Mouse (Mus musculus): ENCODE data around the gene March6. TPM values are rescaled to one million over a fixed set of nuclear protein-coding genes. Genes with fewer than 3 reads are reported as not detected.

The March6 gene
- polyA plus RNA-seq, 1 experiment from 2014 or later = 67.5 TPM

GRCm38 (mm10) chr15:31563577-31564546 lies 33.0 kb upstream of the March6 start:
- Histone ChIP-seq H3K36me3 (no peaks in the 10 kb centered on the region), H3K4me1 (peaks cover 6% of the 10 kb centered on the region), H3K4me3 (no peak overlapping the region), H3K27me3 (no peaks in the 10 kb centered on the region), H3K27ac (no peak overlapping the region), H3K9ac (no peak overlapping the region), H3K9me3 (replicated peaks) (no peaks in the 10 kb centered on the region), H3K4me2 (replicated peaks) (no peak overlapping the region)
- no peak for ATAC-seq (ENCODE audit: low FRiP score)
- 69% methylated on average over 19 of the region's 19 CpGs for WGBS

- no peak for ATAC-seq (ENCODE audit: low FRiP score)
- no peak overlapping the region for H3K9ac ChIP-seq
- no peak overlapping the region for H3K4me2 ChIP-seq (replicated peaks)
- H3K4me3 ChIP-seq = no peak overlapping the region
- no peak overlapping the region for H3K27ac ChIP-seq
- no peaks in the 10 kb centered on the region for H3K4me1 ChIP-seq
- no peaks in the 10 kb centered on the region for H3K36me3 ChIP-seq
- H3K27me3 ChIP-seq = no peaks in the 10 kb centered on the region
- 84% methylated on average over 8 of the region's 8 CpGs for WGBS
- no peaks in the 10 kb centered on the region for H3K9me3 ChIP-seq (replicated peaks)
Observed at GRCm38 (mm10) chr15:31562847-31563246, 32.0 kb upstream of the March6 start.

GRCm38 (mm10) chr15:31561976-31562375 lies 31.1 kb upstream of the March6 start:
- no peak overlapping the region for H3K27ac ChIP-seq
- H3K27me3 ChIP-seq = no peaks in the 10 kb centered on the region
- H3K36me3 ChIP-seq = no peaks in the 10 kb centered on the region
- ATAC-seq (ENCODE audit: low FRiP score) = no peak
- WGBS = 95% methylated on average over 4 of the region's 4 CpGs
- H3K4me1 ChIP-seq = no peaks in the 10 kb centered on the region
- H3K4me2 ChIP-seq (replicated peaks) = no peak overlapping the region
- no peaks in the 10 kb centered on the region for H3K9me3 ChIP-seq (replicated peaks)
- no peak overlapping the region for H3K9ac ChIP-seq
- no peak overlapping the region for H3K4me3 ChIP-seq

DNA sequence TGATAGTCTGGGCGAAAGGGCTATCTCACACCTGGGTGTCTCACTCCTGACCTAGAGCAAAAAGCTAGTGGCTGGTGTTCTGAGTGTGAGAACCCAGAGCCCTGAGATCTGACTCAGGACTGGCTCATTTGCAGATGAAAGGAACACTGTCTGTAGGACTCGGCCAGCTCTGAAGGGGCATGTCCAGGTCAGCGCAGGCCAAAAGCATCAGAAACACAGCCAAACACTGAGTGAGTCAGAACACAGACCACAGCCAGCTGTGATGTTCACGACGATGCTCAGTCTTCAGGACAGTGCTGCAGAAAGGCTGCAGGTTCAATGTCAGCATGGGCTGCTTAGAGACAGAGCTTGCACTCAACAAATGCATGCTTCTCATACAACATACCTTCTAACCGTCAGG lies 30.5 kb upstream of the March6 start:
- no peaks in the 10 kb centered on the region for H3K27me3 ChIP-seq
- no peak overlapping the region for H3K4me2 ChIP-seq (replicated peaks)
- no peak for ATAC-seq (ENCODE audit: low FRiP score)
- H3K9ac ChIP-seq = no peak overlapping the region
- H3K27ac ChIP-seq = no peak overlapping the region
- no peaks in the 10 kb centered on the region for H3K36me3 ChIP-seq
- 70% methylated on average over 6 of the region's 6 CpGs for WGBS
- no peaks in the 10 kb centered on the region for H3K4me1 ChIP-seq
- H3K4me3 ChIP-seq = no peak overlapping the region
- no peaks in the 10 kb centered on the region for H3K9me3 ChIP-seq (replicated peaks)

- Histone ChIP-seq H3K9ac (no peak overlapping the region), H3K36me3 (no peaks in the 10 kb centered on the region), H3K4me1 (no peaks in the 10 kb centered on the region), H3K4me3 (no peak overlapping the region), H3K27ac (no peak overlapping the region), H3K9me3 (replicated peaks) (no peaks in the 10 kb centered on the region), H3K4me2 (replicated peaks) (no peak overlapping the region), H3K27me3 (no peaks in the 10 kb centered on the region)
- no peak for ATAC-seq (ENCODE audit: low FRiP score)
- 90% methylated on average over 2 of the region's 2 CpGs for WGBS
Observed at GRCm38 (mm10) chr15:31554855-31555254, 24.0 kb upstream of the March6 start.

GRCm38 (mm10) chr15:31550381-31550780 lies 19.5 kb upstream of the March6 start:
- no peaks in the 10 kb centered on the region for H3K4me1 ChIP-seq
- no peak for ATAC-seq (ENCODE audit: low FRiP score)
- H3K27ac ChIP-seq = no peak overlapping the region
- WGBS = 81% methylated on average over 4 of the region's 4 CpGs
- no peak overlapping the region for H3K9ac ChIP-seq
- H3K4me2 ChIP-seq (replicated peaks) = no peak overlapping the region
- H3K27me3 ChIP-seq = no peaks in the 10 kb centered on the region
- no peaks in the 10 kb centered on the region for H3K9me3 ChIP-seq (replicated peaks)
- H3K4me3 ChIP-seq = no peak overlapping the region
- H3K36me3 ChIP-seq = no peaks in the 10 kb centered on the region

GRCm38 (mm10) chr15:31547421-31547820 lies 16.6 kb upstream of the March6 start:
- Histone ChIP-seq H3K4me1 (peaks cover 5% of the 10 kb centered on the region), H3K27ac (no peak overlapping the region), H3K36me3 (no peaks in the 10 kb centered on the region), H3K4me2 (replicated peaks) (no peak overlapping the region), H3K4me3 (no peak overlapping the region), H3K9me3 (replicated peaks) (no peaks in the 10 kb centered on the region), H3K9ac (no peak overlapping the region), H3K27me3 (no peaks in the 10 kb centered on the region)
- 63% methylated on average over 5 of the region's 5 CpGs for WGBS
- no peak for ATAC-seq (ENCODE audit: low FRiP score)

- Histone ChIP-seq H3K36me3 (no peaks in the 10 kb centered on the region), H3K9me3 (replicated peaks) (no peaks in the 10 kb centered on the region), H3K4me1 (peaks cover 14% of the 10 kb centered on the region), H3K27me3 (no peaks in the 10 kb centered on the region), H3K9ac (no peak overlapping the region), H3K4me2 (replicated peaks) (no peak overlapping the region), H3K4me3 (no peak overlapping the region), H3K27ac (no peak overlapping the region)
- WGBS = 84% methylated on average over 6 of the region's 6 CpGs
- ATAC-seq (ENCODE audit: low FRiP score) = no peak
Observed at GRCm38 (mm10) chr15:31546291-31546690, 15.4 kb upstream of the March6 start.

GRCm38 (mm10) chr15:31545058-31545457 lies 14.2 kb upstream of the March6 start:
- WGBS = 67% methylated on average over 1 of the region's 1 CpGs
- no peaks in the 10 kb centered on the region for H3K27me3 ChIP-seq
- no peaks in the 10 kb centered on the region for H3K36me3 ChIP-seq

DNA sequence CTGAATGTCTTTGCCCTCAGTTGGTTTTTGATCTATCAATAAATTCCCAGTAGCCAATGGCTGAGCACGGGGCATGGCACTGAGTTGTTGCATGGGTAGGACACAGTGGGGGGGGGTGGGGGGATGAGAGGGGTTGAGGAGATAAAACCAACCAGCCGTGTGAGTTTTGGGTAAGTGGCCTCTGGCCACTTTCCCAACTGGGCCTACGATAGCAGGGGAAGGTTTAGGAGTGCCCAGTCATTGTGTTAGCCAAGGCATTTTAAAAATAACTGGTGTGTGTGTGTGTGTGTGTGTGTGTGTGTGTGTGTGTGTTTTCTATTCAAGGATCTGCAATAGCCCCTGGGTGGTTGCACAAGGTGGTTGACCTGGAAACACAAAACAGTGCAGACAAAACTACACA lies 12.4 kb upstream of the March6 start:
- no peak overlapping the region for H3K9ac ChIP-seq
- H3K9me3 ChIP-seq (replicated peaks) = no peaks in the 10 kb centered on the region
- H3K4me1 ChIP-seq = peaks cover 14% of the 10 kb centered on the region
- ATAC-seq (ENCODE audit: low FRiP score) = no peak
- H3K36me3 ChIP-seq = no peaks in the 10 kb centered on the region
- H3K27me3 ChIP-seq = no peaks in the 10 kb centered on the region; the same call in 1 of the 2 replicates
- 5% methylated on average over 3 of the region's 3 CpGs for WGBS
- H3K4me3 ChIP-seq = no peak overlapping the region
- no peak overlapping the region for H3K4me2 ChIP-seq (replicated peaks)
- no peak overlapping the region for H3K27ac ChIP-seq

More at GRCm38 (mm10) chr15:31545058-31545457, 14.2 kb upstream of the March6 start:
- no peak for ATAC-seq (ENCODE audit: low FRiP score)
- Histone ChIP-seq H3K4me2 (replicated peaks) (no peak overlapping the region), H3K9me3 (replicated peaks) (no peaks in the 10 kb centered on the region), H3K27ac (no peak overlapping the region), H3K9ac (no peak overlapping the region), H3K4me1 (peaks cover 14% of the 10 kb centered on the region), H3K4me3 (no peak overlapping the region)

DNA sequence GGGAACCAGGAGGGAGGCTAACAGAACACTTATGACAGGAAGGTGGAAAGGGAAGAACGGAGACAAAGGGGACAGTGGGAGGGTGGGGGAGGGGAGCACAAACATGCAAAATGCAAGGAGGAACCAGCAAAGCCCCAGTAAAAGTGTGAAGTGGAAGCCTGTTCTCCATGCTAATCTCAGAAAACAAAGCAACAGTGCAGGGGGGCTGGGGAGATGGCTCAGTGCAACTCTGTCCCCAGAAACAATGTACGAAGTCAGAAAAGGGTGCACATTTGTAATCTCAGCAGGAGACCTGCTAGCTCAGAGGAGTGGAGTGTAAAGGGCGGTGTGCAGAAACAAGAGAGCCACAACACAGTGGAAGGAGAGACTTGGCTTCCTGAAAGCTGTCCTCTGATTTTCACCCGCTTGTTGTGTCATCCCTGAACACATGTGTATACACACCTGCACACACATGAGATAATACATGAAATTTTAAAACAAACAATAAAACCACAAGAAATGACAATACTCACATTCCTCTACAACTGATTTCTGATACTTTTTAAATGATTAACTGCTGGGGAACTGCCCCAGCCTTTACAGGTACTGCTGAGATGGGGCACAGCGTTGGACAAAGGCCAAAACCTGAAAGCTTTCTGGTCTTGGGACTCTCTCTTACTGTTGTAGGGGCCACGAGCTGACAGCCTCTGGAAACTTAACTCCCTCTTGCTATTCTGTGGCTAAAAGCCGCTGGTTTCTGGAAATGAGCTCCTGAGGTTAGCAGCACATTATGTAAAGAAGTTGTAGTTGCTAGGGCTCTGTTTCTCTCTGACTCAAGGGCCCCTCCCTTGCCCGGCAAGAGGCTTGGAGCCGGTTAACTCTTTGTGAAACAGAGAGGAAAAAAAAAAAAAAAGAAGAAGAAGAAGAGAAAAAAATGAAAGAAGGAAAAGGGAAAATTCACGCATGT lies 11.4 kb upstream of the March6 start:
- 4% methylated on average over 10 of the region's 10 CpGs for WGBS
- peak overlapping the region; percentile 45; the same call in 1 of the 2 replicates for H3K27ac ChIP-seq
- ATAC-seq (ENCODE audit: low FRiP score) = peak; percentile 42
- peak overlapping the region; percentile 8 for H3K4me2 ChIP-seq (replicated peaks)
- H3K27me3 ChIP-seq = no peaks in the 10 kb centered on the region; the same call in 1 of the 2 replicates
- no peaks in the 10 kb centered on the region for H3K9me3 ChIP-seq (replicated peaks)
- no peaks in the 10 kb centered on the region for H3K36me3 ChIP-seq
- H3K4me3 ChIP-seq = no peak overlapping the region
- H3K9ac ChIP-seq = no peak overlapping the region
- peaks cover 14% of the 10 kb centered on the region for H3K4me1 ChIP-seq

GRCm38 (mm10) chr15:31540513-31540802 lies 9.6 kb upstream of the March6 start:
- Histone ChIP-seq H3K4me2 (replicated peaks) (no peak overlapping the region), H3K9ac (no peak overlapping the region), H3K9me3 (replicated peaks) (no peaks in the 10 kb centered on the region), H3K36me3 (no peaks in the 10 kb centered on the region), H3K4me3 (no peak overlapping the region), H3K27me3 (no peaks in the 10 kb centered on the region; the same call in 1 of the 2 replicates), H3K4me1 (peaks cover 29% of the 10 kb centered on the region), H3K27ac (no peak overlapping the region)
- no peak for ATAC-seq (ENCODE audit: low FRiP score)
- 60% methylated on average over 1 of the region's 1 CpGs for WGBS
